Mouse (Mus musculus) midbrain, embryonic 11.5 days (tissue): ENCODE measurements at regions not wholly inside any gene's neighbourhood (a gene's known extent, or its start where the extent isn't known, plus 50 kb on each side); places are given as distances from the start of the nearest gene placed in this dataset.

Experiments used
- ATAC-seq: fragments of 200-750 bp; cut with Nextera tagmentation; 2 replicates; pipeline ENCODE4 v1.8.0; 2017; ENCODE audit warnings: moderate TSS enrichment, moderate library complexity; ENCODE audit not compliant: low FRiP score
- DNase-seq: peaks from one replicate; pipeline ENCODE4 v3.0.0; 2015; ENCODE audit warnings: low spot score; ENCODE audit errors: missing footprints
- H3K27ac ChIP-seq: fragments of 300-500 bp; sonication (generic); 2 replicates; pipeline ENCODE4 v1.5.1; 2014; ENCODE audit warnings: low read depth, low read length
- H3K27me3 ChIP-seq: fragments of 300-500 bp; sonication (generic); 2 replicates; pipeline ENCODE4 v1.6.1; 2014; ENCODE audit warnings: mild to moderate bottlenecking, low read length, moderate library complexity, mixed read lengths; ENCODE audit not compliant: control insufficient read depth, insufficient read depth
- H3K36me3 ChIP-seq: fragments of 300-500 bp; sonication (generic); 2 replicates; pipeline ENCODE4 v1.6.1; 2014; ENCODE audit warnings: mild to moderate bottlenecking, low read length, moderate library complexity, mixed read lengths; ENCODE audit not compliant: control insufficient read depth, insufficient read depth
- H3K4me1 ChIP-seq: fragments of 300-500 bp; sonication (generic); 2 replicates; pipeline ENCODE4 v1.6.1; 2014; ENCODE audit warnings: low read length; ENCODE audit not compliant: control insufficient read depth, insufficient read depth
- H3K4me2 ChIP-seq: fragments of 300-500 bp; sonication (generic); 2 replicates; pipeline ENCODE4 v1.6.1; 2014; ENCODE audit warnings: mild to moderate bottlenecking, moderate library complexity
- H3K4me3 ChIP-seq: fragments of 300-500 bp; sonication (generic); 2 replicates; pipeline ENCODE4 v1.5.1; 2014; ENCODE audit warnings: low read depth, low read length
- H3K9ac ChIP-seq: fragments of 300-500 bp; sonication (generic); 2 replicates; pipeline ENCODE4 v1.6.1; 2014; ENCODE audit warnings: low read length
- H3K9me3 ChIP-seq: fragments of 300-500 bp; sonication (generic); 2 replicates; pipeline ENCODE4 v1.6.1; 2016; ENCODE audit warnings: low read length; ENCODE audit not compliant: control insufficient read depth
- WGBS: fragments of 180-500 bp; shearing (Covaris S2); extraction: QIAGEN DNeasy Blood & Tissue Kit; methylation state at CpG from one replicate; pipeline ENCODE4 v1.1.7; 2014; 5-methylcytosine and 5-hydroxymethylcytosine counted together

DNA sequence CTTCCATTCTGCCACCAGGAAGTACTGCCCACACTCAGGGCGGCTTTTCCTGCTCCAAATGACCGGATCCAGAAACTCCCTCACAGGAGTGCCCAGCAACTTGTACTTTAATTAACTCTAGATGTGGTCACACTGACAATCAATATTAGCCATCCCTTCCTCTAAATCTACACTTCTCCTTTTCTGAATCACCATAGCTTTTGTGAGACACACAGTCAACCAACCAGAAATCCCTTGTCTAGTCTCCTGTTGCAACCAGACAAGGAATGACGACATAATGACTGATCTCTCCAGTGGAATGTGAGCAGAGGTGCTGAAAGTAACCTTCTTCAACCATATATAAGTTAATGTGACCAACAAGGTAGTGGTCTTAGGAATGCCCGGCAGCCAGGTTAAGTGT lies 277.0 kb upstream of the Acvr2a start:
- Histone ChIP-seq H3K9ac (no peak overlapping the region), H3K4me1 (peaks cover 4% of the 10 kb centered on the region; the same call in 1 of the 2 replicates), H3K4me2 (no peak overlapping the region), H3K9me3 (no peaks in the 10 kb centered on the region), H3K4me3 (no peak overlapping the region), H3K27me3 (no peaks in the 10 kb centered on the region), H3K27ac (no peak overlapping the region), H3K36me3 (no peaks in the 10 kb centered on the region)
- ATAC-seq (no peak), DNase-seq (no peak)
- 87% methylated on average over 4 of the region's 4 CpGs for WGBS

GRCm38 (mm10) chr2:48538668-48539341 lies 275.1 kb upstream of the Acvr2a start:
- DNase-seq, result peak; percentile 93
- 16% methylated on average over 13 of the region's 13 CpGs for WGBS
- H3K9me3 ChIP-seq, result no peaks in the 10 kb centered on the region
- peak; percentile 94 for ATAC-seq
- H3K9ac ChIP-seq, result peak overlapping the region; percentile 44
- peak overlapping the region; percentile 27 for H3K4me2 ChIP-seq
- peaks cover 4% of the 10 kb centered on the region; the same call in 1 of the 2 replicates for H3K4me1 ChIP-seq
- 0 out of 2 replicates have a peak overlapping the region, but pooled peaks have one; percentile 0 for H3K4me3 ChIP-seq
- peak overlapping the region; percentile 59; the same call in 1 of the 2 replicates for H3K27ac ChIP-seq
- H3K27me3 ChIP-seq, result no peaks in the 10 kb centered on the region
- no peaks in the 10 kb centered on the region for H3K36me3 ChIP-seq

DNA sequence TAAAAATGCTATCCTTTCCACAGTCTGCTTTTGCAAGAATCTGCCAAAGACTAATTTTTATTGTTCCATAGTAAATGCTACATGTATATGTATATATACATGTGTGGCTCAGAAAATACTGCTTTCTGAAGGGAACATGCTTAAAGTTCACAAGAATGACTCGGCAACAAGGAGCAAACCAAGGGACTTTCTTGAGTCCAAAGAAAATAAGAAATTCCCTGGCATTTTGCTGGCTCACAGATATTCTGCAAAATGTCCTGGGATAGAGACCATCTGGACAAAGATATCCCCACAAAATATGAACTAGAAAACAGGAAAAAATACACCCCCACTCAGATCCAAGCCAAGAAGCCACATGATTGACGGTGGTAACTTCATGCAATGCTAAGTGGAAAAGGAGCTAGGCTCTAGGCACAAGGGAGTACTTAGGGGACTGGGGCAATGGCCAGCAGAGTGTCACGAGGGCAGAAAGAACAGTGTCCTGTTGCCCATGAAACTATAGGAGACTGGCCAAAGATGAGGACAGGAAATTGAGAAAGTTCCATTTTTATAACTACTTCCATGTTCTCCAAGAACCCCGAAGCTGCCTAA lies 274.3 kb upstream of the Acvr2a start:
- H3K27ac ChIP-seq, result no peak overlapping the region; the same call in 1 of the 2 replicates
- H3K4me1 ChIP-seq, result peaks cover 4% of the 10 kb centered on the region; the same call in 1 of the 2 replicates
- no peaks in the 10 kb centered on the region for H3K27me3 ChIP-seq
- no peak overlapping the region for H3K9ac ChIP-seq
- 67% methylated on average over 4 of the region's 4 CpGs for WGBS
- H3K4me2 ChIP-seq, result no peak overlapping the region
- no peak; the same call in 1 of the 2 replicates for ATAC-seq
- no peaks in the 10 kb centered on the region for H3K9me3 ChIP-seq
- H3K36me3 ChIP-seq, result no peaks in the 10 kb centered on the region
- no peak overlapping the region for H3K4me3 ChIP-seq
- DNase-seq, result peak; percentile 87

GRCm38 (mm10) chr2:48544377-48544776 lies 269.5 kb upstream of the Acvr2a start:
- 89% methylated on average over 4 of the region's 4 CpGs for WGBS
- no peak for ATAC-seq
- no peaks in the 10 kb centered on the region for H3K27me3 ChIP-seq

GRCm38 (mm10) chr2:48545072-48545471 lies 268.8 kb upstream of the Acvr2a start:
- no peak for DNase-seq
- Histone ChIP-seq H3K4me1 (no peaks in the 10 kb centered on the region), H3K27me3 (no peaks in the 10 kb centered on the region), H3K36me3 (no peaks in the 10 kb centered on the region), H3K4me2 (no peak overlapping the region), H3K9ac (no peak overlapping the region), H3K27ac (no peak overlapping the region), H3K9me3 (no peaks in the 10 kb centered on the region), H3K4me3 (no peak overlapping the region)
- no peak for ATAC-seq
- WGBS, result 81% methylated on average over 4 of the region's 4 CpGs

More at GRCm38 (mm10) chr2:48544377-48544776, 269.5 kb upstream of the Acvr2a start:
- H3K4me3 ChIP-seq, result no peak overlapping the region
- no peaks in the 10 kb centered on the region for H3K36me3 ChIP-seq
- H3K27ac ChIP-seq, result no peak overlapping the region
- H3K4me1 ChIP-seq, result no peaks in the 10 kb centered on the region; the same call in 1 of the 2 replicates
- no peaks in the 10 kb centered on the region for H3K9me3 ChIP-seq
- no peak overlapping the region for H3K9ac ChIP-seq
- no peak for DNase-seq
- no peak overlapping the region for H3K4me2 ChIP-seq

DNA sequence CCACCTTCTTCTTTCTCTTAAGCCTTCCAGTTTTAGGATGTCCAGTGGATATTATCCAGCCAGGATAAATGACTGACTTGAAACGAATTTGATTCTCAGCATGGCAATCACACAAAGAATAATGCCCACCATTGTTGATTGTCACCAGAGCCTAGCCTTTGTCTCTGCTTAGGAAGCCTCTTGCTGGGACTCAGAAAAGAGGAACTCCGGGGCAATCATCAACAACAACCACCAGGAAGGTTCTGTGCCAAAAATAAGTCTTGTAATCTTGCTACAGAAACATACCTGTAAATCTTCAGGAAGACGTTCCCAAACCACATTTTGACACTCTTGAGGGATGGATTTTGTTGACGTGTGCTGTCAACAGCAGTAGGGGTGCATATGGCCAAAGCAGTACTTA lies 268.2 kb upstream of the Acvr2a start:
- H3K4me3 ChIP-seq, result no peak overlapping the region
- H3K36me3 ChIP-seq, result no peaks in the 10 kb centered on the region
- DNase-seq (no peak), ATAC-seq (no peak)
- H3K27ac ChIP-seq, result no peak overlapping the region
- H3K4me1 ChIP-seq, result no peaks in the 10 kb centered on the region
- H3K9me3 ChIP-seq, result no peaks in the 10 kb centered on the region
- H3K27me3 ChIP-seq, result no peaks in the 10 kb centered on the region
- WGBS, result 71% methylated on average over 4 of the region's 4 CpGs
- H3K9ac ChIP-seq, result no peak overlapping the region
- no peak overlapping the region for H3K4me2 ChIP-seq

DNA sequence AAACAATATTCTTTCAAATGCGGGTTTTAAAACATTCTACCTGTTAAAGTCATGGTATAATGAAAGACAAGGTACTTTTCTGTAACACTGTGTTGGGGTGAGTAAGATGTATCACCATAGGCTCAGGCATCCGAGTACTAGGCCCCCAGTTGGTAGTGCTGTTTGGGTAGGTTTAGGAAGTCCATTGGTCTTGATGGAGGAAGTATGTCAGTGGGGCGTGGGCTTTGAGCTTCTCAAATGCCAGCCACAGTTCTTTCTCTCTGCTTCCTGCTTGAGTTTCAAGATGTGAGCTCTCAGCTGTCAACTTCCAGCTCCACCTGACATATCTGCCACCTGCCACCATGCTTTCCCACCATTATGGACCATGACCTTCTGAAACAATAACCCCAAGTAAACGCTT lies 267.7 kb upstream of the Acvr2a start:
- H3K9ac ChIP-seq, result no peak overlapping the region
- DNase-seq (no peak), ATAC-seq (no peak)
- no peaks in the 10 kb centered on the region for H3K4me1 ChIP-seq
- H3K4me2 ChIP-seq, result no peak overlapping the region
- H3K27me3 ChIP-seq, result no peaks in the 10 kb centered on the region
- no peak overlapping the region for H3K4me3 ChIP-seq
- H3K27ac ChIP-seq, result no peak overlapping the region
- WGBS, result 97% methylated on average over 4 of the region's 4 CpGs
- H3K36me3 ChIP-seq, result no peaks in the 10 kb centered on the region
- no peaks in the 10 kb centered on the region for H3K9me3 ChIP-seq

GRCm38 (mm10) chr2:48556600-48556999 lies 257.3 kb upstream of the Acvr2a start:
- Histone ChIP-seq H3K36me3 (no peaks in the 10 kb centered on the region), H3K4me3 (no peak overlapping the region), H3K27ac (no peak overlapping the region), H3K4me1 (no peaks in the 10 kb centered on the region), H3K9me3 (no peaks in the 10 kb centered on the region), H3K9ac (no peak overlapping the region), H3K27me3 (no peaks in the 10 kb centered on the region), H3K4me2 (no peak overlapping the region)
- 82% methylated on average over 3 of the region's 3 CpGs for WGBS
- DNase-seq (no peak), ATAC-seq (no peak)

GRCm38 (mm10) chr2:48557123-48557522 lies 256.8 kb upstream of the Acvr2a start:
- no peaks in the 10 kb centered on the region for H3K36me3 ChIP-seq
- no peak overlapping the region for H3K4me3 ChIP-seq
- H3K4me2 ChIP-seq, result no peak overlapping the region
- DNase-seq (no peak), ATAC-seq (no peak)
- H3K27me3 ChIP-seq, result no peaks in the 10 kb centered on the region
- H3K9me3 ChIP-seq, result no peaks in the 10 kb centered on the region
- H3K27ac ChIP-seq, result no peak overlapping the region
- H3K9ac ChIP-seq, result no peak overlapping the region
- H3K4me1 ChIP-seq, result no peaks in the 10 kb centered on the region
